Mouse (Mus musculus) liver, adult (tissue): ENCODE data around the gene Gm10230.
"Not testable (repeated sequence)": the region's sequence is repeated elsewhere in the genome, so short reads cannot be mapped to it uniquely, and the experiment has no call there.

Experiments
- GATA4 ChIP-seq: IDR thresholded peaks from 2 replicates; pipeline ENCODE4 v1.6.1; 2014; ENCODE audit warnings: mild to moderate bottlenecking, low read length; ENCODE audit not compliant: insufficient replicate concordance

Gene Gm10230

DNA sequence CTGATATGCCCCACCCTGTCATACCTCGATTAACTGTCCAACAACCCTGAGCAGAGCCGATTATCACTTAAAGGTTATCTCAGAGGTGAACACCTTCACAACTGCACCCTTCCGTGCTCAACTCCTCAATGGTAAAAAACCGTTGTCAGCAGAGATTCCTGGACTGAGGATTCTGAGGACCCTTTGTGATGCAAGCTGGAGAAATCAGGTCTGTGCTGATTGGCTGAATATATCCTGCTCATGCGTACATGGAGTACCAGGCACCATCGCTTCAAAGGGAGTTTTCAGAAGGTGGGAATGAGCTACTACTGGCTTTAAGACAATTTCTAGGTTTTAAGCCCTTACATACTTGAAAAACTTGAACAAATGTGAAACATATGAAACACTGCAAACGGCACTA, at the start of gene Gm10230:
Gene Gm10230, minus strand, starts transcription at position 101 of the 400 bp plus-strand sequence.
- TF ChIP-seq GATA4: not testable (repeated sequence)
